Mouse (Mus musculus) spleen, postnatal 14 days (tissue): ENCODE results near the gene Hmgcl.
A peak's percentile ranks its signal among the peaks of the same experiment; 100 is the strongest.

Source experiments
- DNase-seq, 2 experiments: peaks; one replicate each; pipeline ENCODE4 v3.0.0; 2021 to 2022; ENCODE audit warnings: low spot score in 2 of 2

Gene Hmgcl

GRCm38 (mm10) chr4:135946278-135946658 lies at the start of gene Hmgcl:
Hmgcl (plus strand) TSS chr4:135946448.
- peak; percentile 92 to 94 for DNase-seq

GRCm38 (mm10) chr4:135898380-135899049 lies 47.7 kb upstream of the Hmgcl start:
- DNase-seq = peak; percentile 36 to 61

- DNase-seq = no peak
Measured at GRCm38 (mm10) chr4:135899050-135899448, 47.2 kb upstream of the Hmgcl start.

- DNase-seq = peak; percentile 43 to 69
Measured at GRCm38 (mm10) chr4:135900008-135900407, 46.2 kb upstream of the Hmgcl start.

- no peak for DNase-seq
Measured at GRCm38 (mm10) chr4:135902606-135903242, 43.5 kb upstream of the Hmgcl start.

GRCm38 (mm10) chr4:135904810-135905209 lies 41.4 kb upstream of the Hmgcl start:
- no peak for DNase-seq

- no peak for DNase-seq
Measured at GRCm38 (mm10) chr4:135906633-135907032, 39.6 kb upstream of the Hmgcl start.

GRCm38 (mm10) chr4:135909326-135910066 lies 36.8 kb upstream of the Hmgcl start:
- DNase-seq = no peak

- DNase-seq = no peak
Measured at GRCm38 (mm10) chr4:135911531-135911930, 34.7 kb upstream of the Hmgcl start.

GRCm38 (mm10) chr4:135912164-135912563 lies 34.1 kb upstream of the Hmgcl start:
- no peak for DNase-seq

GRCm38 (mm10) chr4:135912835-135913234 lies 33.4 kb upstream of the Hmgcl start:
- DNase-seq = no peak

GRCm38 (mm10) chr4:135913433-135913832 lies 32.8 kb upstream of the Hmgcl start:
- DNase-seq = no peak

GRCm38 (mm10) chr4:135918635-135919279 lies 27.5 kb upstream of the Hmgcl start:
- no peak for DNase-seq

- no peak for DNase-seq
Measured at GRCm38 (mm10) chr4:135919280-135919639, 27.0 kb upstream of the Hmgcl start.

- peak; percentile 95 to 97 for DNase-seq
Measured at GRCm38 (mm10) chr4:135920304-135921241, 25.7 kb upstream of the Hmgcl start, which contains the start of gene Fuca1. Fuca1 (plus strand) TSS chr4:135920735.

- no peak for DNase-seq
Measured at GRCm38 (mm10) chr4:135921257-135922120, 24.8 kb upstream of the Hmgcl start.

- no peak for DNase-seq
Measured at GRCm38 (mm10) chr4:135922190-135922589, 24.1 kb upstream of the Hmgcl start.

- DNase-seq = no peak
Measured at GRCm38 (mm10) chr4:135924418-135924817, 21.8 kb upstream of the Hmgcl start.

- DNase-seq = no peak
Measured at GRCm38 (mm10) chr4:135925341-135925740, 20.9 kb upstream of the Hmgcl start.

GRCm38 (mm10) chr4:135926195-135926808 lies 19.9 kb upstream of the Hmgcl start:
- DNase-seq = no peak
